Mouse (Mus musculus) neural tube, embryonic 11.5 days (tissue): ENCODE data around the gene Trub2. TPM values are rescaled to one million over a fixed set of nuclear protein-coding genes. Genes with fewer than 3 reads are reported as not detected.

ENCODE experiments used
- ATAC-seq: fragments of 200-750 bp; cut with Nextera tagmentation; 2 replicates; pipeline ENCODE4 v1.8.0; 2017; ENCODE audit warnings: moderate number of reproducible peaks, mild to moderate bottlenecking, moderate TSS enrichment, moderate library complexity; ENCODE audit not compliant: insufficient read depth, low FRiP score, low TSS enrichment
- DNase-seq: peaks from one replicate; pipeline ENCODE4 v3.0.0-alpha.2; 2015; ENCODE audit warnings: low spot score
- H3K27ac ChIP-seq: fragments of 300-500 bp; sonication (generic); 2 replicates; pipeline ENCODE4 v1.5.1; 2014; ENCODE audit warnings: low read depth, mild to moderate bottlenecking, low read length
- H3K27me3 ChIP-seq: fragments of 300-500 bp; sonication (generic); 2 replicates; pipeline ENCODE4 v1.6.1; 2014; ENCODE audit warnings: mild to moderate bottlenecking, low read length, mixed read lengths; ENCODE audit not compliant: control insufficient read depth, insufficient read depth
- H3K36me3 ChIP-seq: fragments of 300-500 bp; sonication (generic); 2 replicates; pipeline ENCODE4 v1.6.1; 2014; ENCODE audit warnings: mild to moderate bottlenecking, low read length, moderate library complexity, mixed read lengths; ENCODE audit not compliant: control insufficient read depth, insufficient read depth
- H3K4me1 ChIP-seq: fragments of 300-500 bp; sonication (generic); 2 replicates; pipeline ENCODE4 v1.6.1; 2014; ENCODE audit warnings: low read length, mixed read lengths; ENCODE audit not compliant: control insufficient read depth, insufficient read depth
- H3K4me2 ChIP-seq: fragments of 300-500 bp; sonication (generic); 2 replicates; pipeline ENCODE4 v1.6.1; 2014; ENCODE audit warnings: low read depth, mild to moderate bottlenecking, moderate library complexity
- H3K4me3 ChIP-seq: fragments of 300-500 bp; sonication (generic); 2 replicates; pipeline ENCODE4 v1.5.1; 2014; ENCODE audit warnings: low read depth, low read length
- H3K9ac ChIP-seq: fragments of 300-500 bp; sonication (generic); 2 replicates; pipeline ENCODE4 v1.6.1; 2014; ENCODE audit warnings: mild to moderate bottlenecking, low read length
- H3K9me3 ChIP-seq: fragments of 300-500 bp; sonication (generic); 2 replicates; pipeline ENCODE4 v1.6.1; 2016; ENCODE audit warnings: low read length; ENCODE audit not compliant: control insufficient read depth
- WGBS: fragments of 180-500 bp; shearing (Covaris S2); extraction: QIAGEN DNeasy Blood & Tissue Kit; methylation state at CpG from one replicate; pipeline ENCODE4 v1.1.7; 2014; 5-methylcytosine and 5-hydroxymethylcytosine counted together
- polyA plus RNA-seq: library from polyadenylated mRNA; unstranded; fragments of >200 nt; fragmentation: Nextera tagmentation; extraction: Ambion mirVana; gene quantifications from 2 replicates; pipeline ENCODE4 v1.2.1, GENCODE M21; 2014

Gene Trub2
- polyA plus RNA-seq, 1 experiment from 2014 or later: 31.4 TPM

- Histone ChIP-seq H3K4me2 (peak overlapping the region; percentile 44), H3K27me3 (no peaks in the 10 kb centered on the region), H3K4me1 (peaks cover 12% of the 10 kb centered on the region), H3K36me3 (peaks cover 7% of the 10 kb centered on the region), H3K4me3 (no peak overlapping the region), H3K9ac (no peak overlapping the region), H3K27ac (peak overlapping the region; percentile 86), H3K9me3 (no peaks in the 10 kb centered on the region)
- 5% methylated on average over 2 of the region's 2 CpGs for WGBS
- no peak for ATAC-seq
- no peak for DNase-seq
These were observed 31.1 kb upstream of the Trub2 start for GRCm38 (mm10) chr2:29819363-29819762.

- peak; percentile 33; the same call in 1 of the 2 replicates for ATAC-seq
- H3K27me3 ChIP-seq: no peaks in the 10 kb centered on the region
- peaks cover 12% of the 10 kb centered on the region for H3K36me3 ChIP-seq
- H3K9ac ChIP-seq: no peak overlapping the region
- no peak overlapping the region for H3K27ac ChIP-seq
- no peaks in the 10 kb centered on the region for H3K9me3 ChIP-seq
- 37% methylated on average over 8 of the region's 8 CpGs for WGBS
- DNase-seq: peak; percentile 89
- H3K4me3 ChIP-seq: no peak overlapping the region
- H3K4me2 ChIP-seq: no peak overlapping the region
- peaks cover 12% of the 10 kb centered on the region for H3K4me1 ChIP-seq
These were observed 29.3 kb upstream of the Trub2 start for GRCm38 (mm10) chr2:29817426-29818232.

GRCm38 (mm10) chr2:29815678-29816371 lies 27.5 kb upstream of the Trub2 start:
- no peak for ATAC-seq
- peaks cover 12% of the 10 kb centered on the region for H3K4me1 ChIP-seq
- no peaks in the 10 kb centered on the region for H3K27me3 ChIP-seq
- H3K36me3 ChIP-seq: peaks cover 19% of the 10 kb centered on the region
- no peak overlapping the region for H3K27ac ChIP-seq
- DNase-seq: no peak
- H3K4me3 ChIP-seq: no peak overlapping the region
- H3K9ac ChIP-seq: no peak overlapping the region
- H3K9me3 ChIP-seq: no peaks in the 10 kb centered on the region
- 82% methylated on average over 11 of the region's 11 CpGs for WGBS
- no peak overlapping the region for H3K4me2 ChIP-seq

GRCm38 (mm10) chr2:29803400-29803831 lies 15.1 kb upstream of the Trub2 start:
- Histone ChIP-seq H3K4me2 (peak overlapping the region; percentile 91), H3K4me1 (peaks cover 9% of the 10 kb centered on the region), H3K9me3 (no peaks in the 10 kb centered on the region), H3K9ac (peak overlapping the region; percentile 87), H3K27me3 (no peaks in the 10 kb centered on the region), H3K27ac (no peak overlapping the region), H3K4me3 (peak overlapping the region; percentile 90), H3K36me3 (peaks cover 16% of the 10 kb centered on the region)
- WGBS: 25% methylated on average over 6 of the region's 6 CpGs
- no peak for DNase-seq
- no peak for ATAC-seq

- no peaks in the 10 kb centered on the region for H3K9me3 ChIP-seq
- peak overlapping the region; percentile 60; the same call in 1 of the 2 replicates for H3K27ac ChIP-seq
- peaks cover 9% of the 10 kb centered on the region for H3K4me1 ChIP-seq
- WGBS: under 1% methylated on average over 39 of the region's 39 CpGs
- DNase-seq (no peak), ATAC-seq (no peak; the same call in 1 of the 2 replicates)
- peaks cover 13% of the 10 kb centered on the region for H3K36me3 ChIP-seq
- H3K9ac ChIP-seq: peak overlapping the region; percentile 87
- H3K4me2 ChIP-seq: peak overlapping the region; percentile 91
- no peaks in the 10 kb centered on the region for H3K27me3 ChIP-seq
- peak overlapping the region; percentile 90 for H3K4me3 ChIP-seq
These were observed 14.5 kb upstream of the Trub2 start for GRCm38 (mm10) chr2:29802827-29803201.

- Histone ChIP-seq H3K9me3 (no peaks in the 10 kb centered on the region), H3K27ac (peak within 1 kb of the TSS; percentile 60; the same call in 1 of the 2 replicates), H3K9ac (peak within 1 kb of the TSS; percentile 87), H3K27me3 (no peaks in the 10 kb centered on the region), H3K36me3 (peaks cover 7% of the 10 kb centered on the region), H3K4me3 (peak within 1 kb of the TSS; percentile 90), H3K4me1 (peaks cover 9% of the 10 kb centered on the region), H3K4me2 (peak within 1 kb of the TSS; percentile 91)
- ATAC-seq (peak; percentile 95), DNase-seq (peak; percentile 95)
- whole genome bisulfite sequencing: 6% methylated on average over 27 of the region's 28 CpGs
These were observed 13.9 kb upstream of the Trub2 start, which contains the start of gene Slc27a4 for GRCm38 (mm10) chr2:29802075-29802826. Gene Slc27a4, plus strand, starts transcription at chr2:29802634.

- peaks cover 8% of the 10 kb centered on the region for H3K36me3 ChIP-seq
These were observed 4.6 kb upstream of the Trub2 start for GRCm38 (mm10) chr2:29792772-29793487.

More at GRCm38 (mm10) chr2:29792772-29793487, 4.6 kb upstream of the Trub2 start:
- H3K27ac ChIP-seq: no peak overlapping the region
- no peaks in the 10 kb centered on the region for H3K4me1 ChIP-seq
- H3K9me3 ChIP-seq: no peaks in the 10 kb centered on the region
- DNase-seq (no peak), ATAC-seq (no peak)
- H3K9ac ChIP-seq: no peak overlapping the region
- no peak overlapping the region for H3K4me2 ChIP-seq
- no peaks in the 10 kb centered on the region for H3K27me3 ChIP-seq
- no peak overlapping the region for H3K4me3 ChIP-seq
- 98% methylated on average over 2 of the region's 2 CpGs for WGBS
